Mouse (Mus musculus) gastrocnemius, adult 2 months (tissue): ENCODE measurements around the gene F5. TPM values are rescaled to one million over a fixed set of nuclear protein-coding genes. Genes with fewer than 3 reads are reported as not detected.

Experiments used
- DNase-seq: peaks from one replicate; pipeline ENCODE4 v3.0.0; 2022
- H3K27ac ChIP-seq: fragments of 200-600 bp; 2 replicates; pipeline ENCODE4 v1.8.1; 2022; ENCODE audit warnings: mild to moderate bottlenecking
- H3K4me3 ChIP-seq: fragments of 200-600 bp; 2 replicates; pipeline ENCODE4 v1.8.1; 2022; ENCODE audit warnings: mild to moderate bottlenecking, moderate library complexity
- CTCF ChIP-seq: fragments of 200-600 bp; IDR thresholded peaks from 2 replicates; pipeline ENCODE4 v1.8.1; 2022; ENCODE audit warnings: antibody characterized with exemption, mild to moderate bottlenecking, moderate library complexity
- intact Hi-C: fragments of 180-260 bp; cut with DNase I; formaldehyde crosslinking; loops from one replicate; pipeline ENCODE4 v1.15.1; 2025
- long read RNA-seq, 2 experiments: library from polyadenylated mRNA; stranded (forward); transcript quantifications; one replicate each; pipeline ENCODE4 v2.0.0; 2021
- total RNA-seq, 2 experiments: library from RNA; stranded (reverse); gene quantifications; 2 replicates each; pipeline ENCODE4 v1.2.3; 2021

The F5 gene
- total RNA-seq = under 1 TPM; 0.05 to 0.08 TPM
- long read RNA-seq, experiment 1 = 0 reads
- long read RNA-seq, experiment 2 = 0 reads

DNA sequence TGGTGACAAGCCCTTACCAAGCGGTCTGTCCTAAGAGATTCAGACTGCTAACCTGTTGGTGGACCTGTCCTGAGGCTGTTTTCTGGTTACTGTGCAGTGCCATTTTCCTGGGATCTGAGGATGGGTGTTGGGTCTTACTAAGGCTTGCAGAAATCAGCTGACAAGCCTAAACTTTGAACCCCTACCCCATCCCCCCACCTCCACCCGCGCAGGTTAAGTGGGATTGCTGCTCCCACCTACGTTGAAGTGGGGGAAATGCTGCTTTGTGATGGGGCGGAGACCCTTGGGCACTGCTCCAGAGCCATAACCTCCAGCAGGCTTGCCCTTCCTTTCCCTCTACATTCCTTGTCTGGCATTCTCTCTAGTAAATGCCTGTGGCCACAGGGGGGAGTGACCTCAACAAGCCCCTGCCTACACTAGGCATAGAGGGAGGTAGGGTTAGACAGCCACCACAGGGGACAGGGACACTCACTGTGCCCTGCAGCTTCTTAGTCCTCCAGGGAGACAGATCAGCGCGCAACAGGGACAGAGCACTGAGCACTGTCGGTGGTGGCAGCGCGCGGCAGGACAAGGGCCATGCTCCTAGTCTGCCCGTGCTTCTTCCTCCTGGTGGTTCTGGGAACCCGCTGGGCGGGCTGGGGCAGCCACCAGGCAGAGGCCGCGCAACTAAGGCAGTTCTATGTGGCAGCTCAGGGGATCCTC, at the start of gene F5:
Gene F5, plus strand, starts transcription at position 452 of the 702 bp plus-strand sequence.
- intact Hi-C loops = no loop called here
- H3K27ac ChIP-seq = no peak within 1 kb of the TSS
- H3K4me3 ChIP-seq = no peak within 1 kb of the TSS
- no peak for DNase-seq
- no peak for TF ChIP-seq CTCF

DNA sequence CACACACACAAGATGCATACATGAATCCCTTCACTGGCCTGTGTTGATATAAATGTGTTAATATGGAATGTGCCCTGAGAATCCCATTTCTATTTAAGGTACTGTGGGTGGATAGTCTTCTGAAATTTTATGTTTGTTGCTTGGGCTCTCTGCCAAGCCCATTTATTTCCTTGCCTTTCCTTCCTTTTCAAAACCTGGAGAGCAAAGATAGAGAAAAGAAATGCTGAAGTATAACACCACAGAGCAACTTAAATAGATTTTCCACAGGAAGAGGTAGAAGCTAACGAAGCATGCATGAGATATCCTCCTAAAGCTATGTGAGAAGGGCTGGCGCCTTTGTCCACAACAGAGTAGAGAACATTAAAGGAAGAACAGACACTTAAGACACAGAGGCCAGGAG, 41.9 kb upstream of the F5 start:
- no peak overlapping the region for H3K27ac ChIP-seq
- intact Hi-C loops = no loop called here
- no peak for TF ChIP-seq CTCF

DNA sequence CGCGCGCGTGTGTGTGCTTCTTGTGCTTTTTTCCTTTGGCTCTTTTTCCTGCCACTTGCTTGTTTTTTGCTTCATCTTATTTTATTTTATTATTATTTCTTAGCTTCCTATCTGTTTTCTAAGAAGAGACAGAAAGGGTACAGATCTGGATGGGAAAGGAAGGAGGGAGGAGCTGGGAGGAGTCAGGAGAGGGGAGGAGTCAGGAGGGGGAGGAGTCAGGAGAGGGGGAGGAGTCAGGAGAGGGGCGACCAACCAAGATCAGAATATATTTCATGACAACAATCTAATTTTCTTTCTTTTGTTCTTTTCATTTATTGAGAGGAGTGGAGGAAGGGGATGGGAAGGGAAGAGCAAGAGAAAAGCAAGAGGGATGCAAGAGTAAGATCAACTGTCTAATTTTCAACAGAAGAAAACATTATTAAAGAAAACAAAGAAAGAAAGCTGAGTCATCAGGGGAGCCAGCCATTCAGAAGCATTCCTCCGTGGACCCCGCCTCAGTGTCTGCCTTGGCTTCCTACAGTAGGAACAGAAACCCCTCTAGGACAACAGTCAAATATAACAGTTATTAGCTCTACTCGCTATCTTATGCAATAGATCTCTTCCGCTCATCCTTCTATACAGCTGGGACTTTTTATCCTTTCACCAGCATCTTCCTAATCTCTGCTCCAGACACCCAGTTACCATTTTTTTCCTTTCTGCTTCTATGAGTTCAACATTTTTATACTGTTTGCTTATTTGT, 40.9 kb upstream of the F5 start:
- DNase-seq = no peak
- H3K27ac ChIP-seq = no peak overlapping the region
- intact Hi-C loops = no loop called here
- H3K4me3 ChIP-seq = no peak overlapping the region
- TF ChIP-seq CTCF = no peak

More for the DNA sequence above, 41.9 kb upstream of the F5 start:
- DNase-seq = no peak
- H3K4me3 ChIP-seq = no peak overlapping the region

DNA sequence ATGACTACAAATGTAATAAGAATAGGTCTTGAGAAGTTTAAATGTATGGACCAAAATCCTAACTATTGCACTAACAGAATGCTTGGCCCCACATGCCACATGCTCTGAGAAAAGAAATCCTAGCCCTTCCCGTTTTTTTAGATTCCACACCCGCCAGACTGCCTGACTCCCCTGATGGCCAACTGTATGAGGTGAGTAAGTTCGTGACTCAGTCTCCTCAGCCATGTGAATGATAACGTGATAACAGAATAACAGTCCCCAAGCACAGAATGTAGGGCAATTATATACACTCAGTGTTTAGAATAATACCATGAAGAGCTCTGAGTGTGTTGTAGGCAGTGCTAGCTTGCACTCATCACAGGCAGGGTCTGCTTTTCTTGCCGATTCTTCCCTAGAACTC, 37.4 kb upstream of the F5 start:
- DNase-seq = no peak
- intact Hi-C loops = no loop called here
- Histone ChIP-seq H3K4me3 (no peak overlapping the region), H3K27ac (no peak overlapping the region)
- TF ChIP-seq CTCF = no peak

DNA sequence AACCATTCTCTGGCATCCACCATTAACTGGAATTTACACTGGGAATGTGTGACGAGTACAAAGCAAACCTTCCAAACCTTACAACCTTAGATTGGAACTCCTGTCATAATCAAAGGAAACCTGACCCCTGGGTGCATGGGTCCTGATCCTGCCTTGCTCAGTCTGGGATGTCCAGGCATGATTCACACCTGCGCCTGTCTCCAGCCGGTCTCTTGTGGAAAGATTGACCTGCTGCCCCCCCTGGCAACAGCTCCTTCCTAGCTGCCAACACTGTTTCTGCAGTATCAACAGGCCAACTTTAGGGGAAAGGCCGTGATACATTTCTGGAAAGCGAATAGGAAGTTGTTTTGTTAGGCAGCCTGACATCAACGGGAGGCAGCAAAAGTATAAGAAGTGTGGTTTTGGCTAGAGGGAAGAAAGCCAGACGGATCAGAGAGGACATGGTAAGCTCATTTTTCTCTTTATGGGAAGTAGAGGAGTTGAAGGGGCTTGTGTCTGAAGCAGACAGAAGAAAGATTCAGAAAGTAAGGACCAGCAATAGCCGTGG, 36.6 kb upstream of the F5 start, which contains the start of gene Selp:
Gene Selp, plus strand, starts transcription at position 318 of the 547 bp plus-strand sequence.
- intact Hi-C loops = no loop called here
- no peak for TF ChIP-seq CTCF
- no peak within 1 kb of the TSS; the same call in 1 of the 2 replicates for H3K4me3 ChIP-seq
- no peak within 1 kb of the TSS for H3K27ac ChIP-seq
- no peak for DNase-seq

DNA sequence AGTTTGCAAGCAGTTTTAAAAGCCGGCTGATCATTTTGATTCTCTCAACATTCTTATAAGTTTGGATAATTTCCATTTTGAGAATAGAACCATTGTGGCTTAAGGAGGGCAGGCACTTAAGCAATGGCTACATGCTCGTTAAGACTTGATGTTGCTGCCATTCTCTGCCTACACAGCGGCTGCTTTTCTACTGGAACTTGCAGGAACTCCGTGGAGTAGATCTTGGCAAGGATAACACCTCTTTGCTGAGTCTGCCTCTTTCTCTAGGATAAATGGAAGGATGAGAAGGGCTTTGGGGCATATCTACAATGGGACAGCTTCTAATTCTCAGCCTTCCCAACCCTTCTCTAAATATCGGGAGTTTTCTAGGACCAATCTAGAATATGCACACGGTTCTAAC, 36.0 kb upstream of the F5 start:
- intact Hi-C loops = no loop called here
- no peak for DNase-seq
- no peak for TF ChIP-seq CTCF
- Histone ChIP-seq H3K4me3 (no peak overlapping the region; the same call in 1 of the 2 replicates), H3K27ac (no peak overlapping the region)

DNA sequence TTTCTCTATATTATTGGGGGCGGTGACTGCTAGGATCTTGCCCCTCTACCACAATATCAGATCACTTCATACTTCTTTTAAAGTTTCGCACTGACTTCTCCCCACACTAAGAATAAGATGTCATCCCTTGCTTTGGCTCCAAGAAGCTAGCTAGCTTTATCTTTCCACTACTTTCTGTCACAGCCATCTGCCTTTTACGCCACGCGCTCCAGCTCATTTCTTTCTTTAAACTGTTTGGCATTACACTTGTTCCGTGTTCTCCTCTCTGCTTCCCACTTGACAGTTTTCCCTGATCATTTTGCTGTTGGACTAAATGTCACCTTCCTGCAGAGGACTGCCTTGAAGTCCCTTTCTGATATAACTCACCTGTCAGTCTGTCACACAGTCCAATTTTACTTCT, 33.8 kb upstream of the F5 start:
- H3K4me3 ChIP-seq = no peak overlapping the region
- no peak for TF ChIP-seq CTCF
- H3K27ac ChIP-seq = no peak overlapping the region
- intact Hi-C loops = no loop called here
- no peak for DNase-seq

DNA sequence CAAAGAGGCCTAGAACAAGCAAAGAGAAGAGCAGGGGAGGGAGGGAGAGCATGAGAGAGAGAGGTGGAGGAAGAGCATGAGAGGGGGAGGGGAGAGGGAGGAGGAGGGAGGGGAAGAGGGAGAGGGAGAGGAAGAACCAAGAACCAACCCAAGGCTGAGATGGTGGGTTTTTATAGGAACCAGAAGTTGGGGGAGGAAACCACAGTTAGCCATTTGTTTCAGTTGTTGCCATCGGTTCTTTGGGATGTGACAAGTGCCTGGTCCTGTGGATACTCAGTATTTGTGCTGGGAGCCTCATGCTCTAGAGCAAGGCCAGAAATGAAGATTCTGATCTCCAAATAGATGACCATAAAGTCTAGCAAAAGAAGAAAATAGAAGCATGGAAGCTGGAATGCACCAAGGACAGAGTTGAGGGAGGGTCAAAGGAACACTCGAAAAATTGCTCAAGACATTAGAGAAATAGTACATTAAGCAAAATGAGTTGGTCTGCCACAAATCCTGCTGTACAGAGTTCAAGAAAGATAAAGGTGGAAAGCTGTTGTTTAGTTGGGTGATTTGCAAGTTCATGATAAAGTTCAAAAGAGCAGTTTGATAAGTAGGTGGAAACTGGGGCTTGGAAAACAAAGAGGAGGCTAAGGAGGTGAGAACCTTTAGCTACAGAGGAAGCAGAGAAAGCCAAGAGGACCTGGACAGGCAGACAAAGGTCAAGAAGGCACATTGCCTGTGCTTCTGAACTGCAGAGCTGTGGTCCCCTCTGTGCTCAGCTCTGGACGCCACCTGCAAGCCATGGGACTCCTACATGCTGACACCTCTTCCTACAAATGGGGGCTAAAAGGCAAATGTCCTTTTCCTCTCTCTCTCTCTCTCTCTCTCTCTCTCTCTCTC, 31.5 kb upstream of the F5 start:
- intact Hi-C loops = no loop called here
- Histone ChIP-seq H3K4me3 (no peak overlapping the region), H3K27ac (no peak overlapping the region)
- DNase-seq = no peak
- TF ChIP-seq CTCF = no peak

DNA sequence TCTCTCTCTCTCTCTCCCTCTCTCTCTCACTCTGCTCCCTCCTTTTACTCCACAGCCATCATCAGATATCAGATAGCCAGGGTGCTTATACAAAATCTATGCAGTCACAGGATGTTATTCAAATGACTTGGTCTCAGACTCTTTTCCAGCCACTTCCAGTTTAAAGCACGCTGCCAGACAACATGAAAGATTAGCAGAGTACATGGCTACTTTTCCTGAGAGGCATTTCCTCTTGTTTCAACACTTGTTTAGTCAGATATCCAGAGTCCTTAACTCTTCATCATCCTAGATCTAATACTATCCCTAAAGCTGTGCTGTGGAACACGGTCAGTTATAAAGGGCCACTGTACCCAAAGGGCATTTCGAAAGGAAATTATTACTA, 30.9 kb upstream of the F5 start:
- TF ChIP-seq CTCF = no peak
- no peak for DNase-seq
- no peak overlapping the region for H3K4me3 ChIP-seq
- intact Hi-C loops = no loop called here
- H3K27ac ChIP-seq = no peak overlapping the region

DNA sequence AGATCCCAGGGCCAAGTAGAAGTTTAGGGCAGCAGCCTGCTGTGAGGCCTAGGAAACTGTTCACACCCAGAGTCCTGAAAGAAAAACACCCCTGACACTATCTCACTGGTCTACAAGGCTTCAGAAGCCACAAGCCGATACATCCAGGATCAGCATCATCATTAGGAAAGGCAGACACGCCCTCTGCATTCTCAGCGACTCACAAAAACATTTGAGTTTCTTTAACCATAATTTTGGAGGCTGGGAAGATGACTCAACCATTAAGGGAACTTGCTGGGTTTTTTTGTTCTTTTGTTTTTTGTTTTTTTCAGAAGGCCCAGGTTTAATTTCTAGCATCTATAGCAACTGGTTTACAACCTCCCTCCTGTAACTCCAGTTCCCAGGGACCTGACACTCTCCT, 27.8 kb upstream of the F5 start:
- Histone ChIP-seq H3K27ac (no peak overlapping the region), H3K4me3 (no peak overlapping the region)
- DNase-seq = no peak
- intact Hi-C loops = no loop called here
- no peak for TF ChIP-seq CTCF

DNA sequence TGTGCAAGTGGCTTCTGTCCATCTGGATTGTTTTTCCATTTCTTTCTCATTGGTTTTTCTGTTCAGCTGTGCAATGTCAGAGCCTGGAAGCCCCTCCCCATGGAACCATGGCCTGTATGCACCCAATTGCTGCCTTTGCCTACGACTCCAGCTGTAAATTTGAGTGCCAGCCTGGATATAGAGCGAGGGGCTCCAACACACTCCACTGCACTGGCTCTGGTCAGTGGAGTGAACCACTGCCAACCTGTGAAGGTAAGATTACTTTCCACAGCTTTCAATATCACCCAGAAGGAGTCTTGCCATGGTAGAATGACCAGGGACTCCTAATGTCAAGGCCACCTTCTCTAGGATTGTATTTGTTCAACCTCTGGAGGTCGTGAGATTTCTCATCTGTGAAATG, 21.6 kb upstream of the F5 start:
- intact Hi-C loops = no loop called here
- H3K27ac ChIP-seq = no peak overlapping the region

DNA sequence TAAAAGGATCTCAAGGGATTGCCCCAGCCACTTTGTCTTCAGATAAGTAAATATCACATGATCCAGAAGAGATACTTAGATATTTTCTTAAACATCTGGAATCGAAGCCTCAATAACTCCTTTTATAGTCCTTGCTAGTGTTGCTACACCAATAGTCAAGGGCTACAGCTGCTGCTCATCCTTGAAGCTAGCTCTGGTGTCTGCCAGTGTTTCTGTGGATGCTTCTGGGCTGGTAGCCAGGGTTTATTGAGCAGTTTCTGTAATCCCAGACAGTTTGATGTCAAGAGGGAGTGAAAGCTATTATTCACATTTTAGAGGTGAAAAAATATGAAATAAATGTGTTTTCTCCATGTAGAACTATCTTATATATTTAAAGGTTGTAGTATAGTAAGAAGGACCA, 19.0 kb upstream of the F5 start:
- intact Hi-C loops = no loop called here
- DNase-seq = no peak
- H3K27ac ChIP-seq = no peak overlapping the region
- H3K4me3 ChIP-seq = no peak overlapping the region
- TF ChIP-seq CTCF = no peak

More for the DNA sequence above, 21.6 kb upstream of the F5 start:
- no peak for DNase-seq
- H3K4me3 ChIP-seq = no peak overlapping the region
- TF ChIP-seq CTCF = no peak
